Mouse (Mus musculus): ENCODE measurements around the gene 5830473C10Rik.

Gene 5830473C10Rik

DNA sequence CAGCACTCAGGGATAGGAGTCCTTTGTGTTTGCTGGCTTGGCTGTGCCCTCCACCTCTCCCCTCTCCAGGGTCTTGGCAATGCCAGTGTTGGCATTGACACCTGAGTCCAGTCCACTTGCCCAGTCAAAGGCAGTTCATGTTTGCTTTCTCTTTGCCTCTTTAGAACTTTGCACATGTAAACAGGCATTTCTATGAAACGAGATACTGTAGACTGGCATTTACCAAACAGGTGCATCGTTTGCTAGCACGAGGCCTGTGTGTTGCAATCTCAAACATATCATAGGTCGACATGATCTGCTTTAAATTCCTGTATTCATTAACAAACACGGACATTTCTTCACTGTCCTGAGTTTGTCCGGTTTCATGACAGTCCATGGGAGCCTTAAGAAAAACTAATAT, at the start of gene 5830473C10Rik:
Gene 5830473C10Rik, plus strand, starts transcription at position 365 of the 400 bp plus-strand sequence.
- no peak for DNase-seq (ENCODE audit: low read depth)

DNA sequence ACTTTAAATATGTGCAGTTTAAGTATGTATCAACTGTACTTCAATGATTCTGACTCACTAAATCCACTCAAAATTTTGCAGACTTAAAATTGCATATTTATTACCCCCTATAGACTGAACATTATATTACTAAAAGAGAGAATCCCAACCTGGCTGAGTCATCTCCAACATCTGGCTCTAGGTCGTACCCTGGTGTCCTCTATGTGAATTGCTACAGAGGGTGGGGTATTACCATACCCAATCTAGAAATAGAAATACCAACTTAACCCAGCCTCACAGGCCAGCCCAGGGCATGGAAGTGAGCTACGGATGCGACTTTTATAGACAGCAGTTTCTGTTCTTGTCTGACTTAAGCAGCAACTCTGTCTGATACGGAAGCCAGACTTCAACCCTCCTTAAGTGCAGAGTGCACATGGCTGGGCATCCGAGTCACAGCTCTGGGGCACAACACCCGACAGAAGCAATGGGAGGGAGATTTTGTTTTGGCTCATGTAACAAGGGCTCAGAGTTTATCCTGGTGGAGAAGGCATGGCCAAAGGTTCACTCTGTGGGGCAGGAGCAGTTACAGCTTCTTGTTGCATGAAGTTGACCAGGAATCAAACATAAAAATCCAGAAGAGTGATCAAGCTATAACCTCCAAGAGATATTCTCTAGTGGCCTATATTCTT, 48.5 kb upstream of the 5830473C10Rik start:
- DNase-seq (ENCODE audit: low read depth) = no peak

DNA sequence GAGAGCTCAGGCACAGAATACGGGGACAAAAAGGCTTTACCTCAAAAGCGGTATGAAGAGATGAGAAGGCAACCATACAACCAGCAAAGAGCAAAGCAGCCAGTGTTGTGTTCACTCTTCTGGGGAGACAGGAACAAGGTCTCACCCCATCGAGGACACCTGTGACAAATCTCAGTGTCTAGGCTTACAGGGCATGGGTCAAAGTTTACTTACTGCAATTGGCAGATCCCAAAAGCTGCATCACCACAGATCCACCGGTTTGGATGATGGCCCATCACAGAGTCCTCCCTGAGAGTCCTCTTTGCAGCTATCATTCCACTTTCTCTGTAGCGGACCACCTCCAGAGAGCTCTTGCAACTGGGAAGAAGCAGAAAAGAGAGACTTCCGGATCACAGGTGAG, 45.3 kb upstream of the 5830473C10Rik start:
- no peak for DNase-seq (ENCODE audit: low read depth)

DNA sequence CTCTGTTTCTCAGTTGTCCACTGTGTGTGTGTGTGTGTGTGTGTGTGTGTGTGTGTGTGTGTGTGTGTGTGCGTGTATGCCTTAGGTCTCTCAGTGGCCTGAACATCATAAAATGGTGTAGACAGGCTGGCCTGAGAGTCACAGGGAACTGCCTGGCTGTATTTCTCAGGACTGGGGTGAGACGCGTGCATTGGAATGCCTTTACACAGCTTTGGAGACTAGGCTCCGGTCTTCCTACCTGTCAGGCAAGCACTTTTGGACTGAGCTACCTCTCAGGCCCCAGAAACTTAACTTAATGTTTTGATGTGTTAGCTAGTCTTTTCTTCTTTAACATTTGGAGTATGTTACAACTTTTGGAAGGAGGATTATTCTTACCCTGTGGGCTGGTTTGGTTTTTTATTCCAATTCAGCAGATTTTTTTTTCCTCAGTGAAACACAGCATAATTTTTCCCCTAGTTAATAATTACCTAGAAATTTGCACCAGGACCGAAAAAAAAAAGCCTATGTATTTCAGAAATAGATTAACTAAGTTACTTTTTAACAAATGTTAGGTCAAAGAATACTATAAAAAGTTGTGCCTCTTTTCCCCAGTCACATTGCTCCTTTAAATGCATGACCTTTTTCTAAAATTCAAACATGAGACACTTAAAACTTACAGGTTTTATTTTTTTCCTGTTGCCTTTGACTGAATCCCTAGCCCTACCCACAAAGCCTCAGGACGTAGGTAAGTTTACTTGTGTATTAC, 42.4 kb upstream of the 5830473C10Rik start, which contains the start of gene Afm:
Gene Afm, plus strand, starts transcription at position 577 of the 745 bp plus-strand sequence.
- DNase-seq (ENCODE audit: low read depth) = no peak

DNA sequence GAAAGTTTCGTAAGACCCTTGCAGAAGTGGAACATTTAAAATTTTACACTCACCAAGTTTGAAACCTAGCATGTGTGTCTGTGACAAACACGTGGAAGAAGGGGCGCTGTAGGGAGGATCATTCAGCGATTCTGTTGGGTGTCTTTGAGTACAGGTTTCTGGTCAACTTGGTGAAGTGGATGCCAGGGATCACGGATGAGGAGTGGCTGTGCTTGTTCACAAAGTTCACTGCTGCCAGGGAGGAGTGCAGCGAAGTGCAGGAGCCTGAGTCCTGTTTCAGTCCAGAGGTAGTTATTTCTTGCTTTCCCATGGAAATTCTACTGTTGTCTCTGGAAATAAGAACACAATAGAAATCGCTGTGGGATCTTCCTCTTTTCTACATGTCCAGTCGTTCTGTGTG, 9.7 kb upstream of the 5830473C10Rik start:
- DNase-seq (ENCODE audit: low read depth) = no peak

DNA sequence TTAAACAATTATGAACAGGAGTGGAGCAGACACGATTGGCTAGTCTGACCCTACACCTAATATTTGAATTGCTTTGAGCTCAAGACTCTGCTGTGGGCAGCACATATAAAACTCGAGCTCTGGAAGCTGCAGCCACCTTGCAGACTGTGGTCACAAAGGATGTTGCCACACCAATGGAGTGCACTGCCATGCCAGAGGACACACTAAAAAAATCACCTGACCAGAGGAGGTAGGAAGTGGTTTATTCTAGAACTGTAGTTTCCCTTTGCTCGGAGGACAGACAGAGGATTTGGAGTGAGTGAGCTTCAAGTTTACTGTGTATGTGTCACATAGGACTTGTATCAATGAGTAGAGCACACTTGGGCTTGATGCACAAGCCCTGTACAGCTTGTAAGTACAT, 4.9 kb upstream of the 5830473C10Rik start:
- no peak for DNase-seq (ENCODE audit: low read depth)

DNA sequence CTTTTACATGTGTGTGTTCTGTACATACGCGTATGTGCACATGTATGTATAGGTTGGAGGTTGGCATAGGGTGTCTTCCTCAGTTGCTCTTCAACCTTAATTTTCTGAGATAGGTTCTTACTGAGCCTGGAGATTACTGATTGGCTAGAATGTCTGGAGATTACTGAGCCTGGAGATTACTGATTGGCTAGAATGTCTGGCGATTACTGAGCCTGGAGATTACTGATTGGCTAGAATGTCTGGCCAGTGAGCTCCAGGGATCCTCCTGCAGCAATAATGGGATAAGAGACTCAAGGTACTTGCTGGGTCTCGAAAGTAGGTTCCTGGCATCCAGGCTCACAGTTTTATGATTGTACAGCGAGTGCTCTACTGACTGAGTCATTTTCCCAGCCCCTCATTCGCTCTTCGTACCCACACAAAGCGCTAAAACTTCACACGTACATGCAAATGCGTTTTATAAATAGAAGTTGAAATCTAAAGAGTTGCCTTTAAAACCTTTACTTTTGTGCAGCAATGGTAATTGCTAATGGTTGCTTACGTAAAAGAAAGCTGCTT, 891 bp downstream of the 5830473C10Rik start:
- DNase-seq (ENCODE audit: low read depth) = no peak

DNA sequence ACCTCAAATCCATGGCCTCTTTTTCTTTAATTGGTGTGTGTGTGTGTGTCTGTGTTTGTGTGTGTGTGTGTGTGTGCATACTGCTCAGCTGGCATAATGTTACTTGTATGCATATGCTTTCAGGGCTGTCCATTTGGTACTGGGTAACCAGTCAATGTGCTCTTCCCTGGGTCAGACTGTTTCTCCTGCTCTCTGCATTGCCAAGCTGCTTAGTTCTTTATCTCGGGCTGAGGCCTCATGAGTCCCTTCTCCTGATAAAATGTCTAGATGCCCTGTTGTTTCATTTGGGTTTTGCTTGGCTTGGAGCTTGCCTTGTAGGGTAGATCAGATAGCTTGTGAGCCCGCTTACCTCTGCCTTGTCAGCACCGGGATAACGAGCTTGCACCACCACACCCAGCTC, 2.0 kb downstream of the 5830473C10Rik start:
- DNase-seq (ENCODE audit: low read depth) = no peak

DNA sequence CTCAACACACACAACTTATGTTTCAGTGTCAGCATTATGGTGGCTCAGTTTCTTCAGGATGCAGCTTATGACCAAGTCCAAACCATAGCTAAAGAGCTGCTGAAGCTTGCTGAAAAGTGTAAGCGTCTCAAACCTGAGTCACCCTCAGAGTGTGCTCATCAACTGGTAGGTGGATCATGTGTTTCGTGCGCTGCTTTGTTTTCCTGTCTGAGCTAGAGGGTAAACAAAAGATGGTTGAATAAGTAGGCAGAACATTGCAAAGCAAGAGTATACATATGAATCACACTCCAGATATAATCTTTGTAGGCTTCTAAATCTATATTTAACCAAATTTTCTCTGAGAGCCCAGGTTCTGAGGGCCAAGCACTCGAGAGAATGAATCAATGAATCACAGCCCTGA, 3.3 kb downstream of the 5830473C10Rik start:
- DNase-seq (ENCODE audit: low read depth) = no peak

DNA sequence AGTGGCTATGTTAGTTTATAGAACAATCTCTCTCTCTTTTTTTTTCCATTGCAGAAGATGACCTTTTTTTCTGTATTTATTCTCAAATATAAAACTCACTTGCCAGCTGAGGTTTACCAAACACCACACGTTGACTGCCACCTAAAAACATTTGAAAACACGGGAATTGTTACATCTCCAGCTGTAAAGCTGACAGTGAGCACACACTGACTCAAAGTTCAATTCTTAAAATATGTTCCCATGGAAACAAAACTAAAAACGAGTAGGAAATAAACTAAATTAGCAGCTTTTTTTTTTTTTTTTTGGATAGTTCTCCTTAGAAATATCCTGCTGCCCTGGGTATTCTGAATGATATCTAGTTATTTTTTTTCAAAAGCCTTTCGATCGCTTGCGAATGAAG, 4.3 kb downstream of the 5830473C10Rik start:
- DNase-seq (ENCODE audit: low read depth) = no peak

DNA sequence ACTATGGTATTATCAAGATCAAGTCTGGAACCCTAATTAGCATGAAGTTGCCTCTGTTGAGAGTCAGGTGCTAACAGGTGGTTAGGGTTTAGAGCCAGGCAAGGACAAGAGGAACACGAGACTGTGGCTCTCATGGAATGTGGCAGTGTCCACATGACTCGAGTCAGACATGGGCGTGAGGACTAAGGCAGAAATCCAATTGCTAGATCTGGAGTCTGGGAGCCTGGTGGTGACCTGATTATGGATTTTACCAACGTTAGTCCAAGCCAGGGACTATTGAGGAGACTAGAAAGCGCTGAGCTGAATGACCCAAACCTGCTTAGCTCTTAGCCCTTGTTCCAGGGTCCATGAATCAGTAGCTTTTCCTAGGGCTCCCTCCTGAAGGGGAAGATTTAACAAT, 6.9 kb downstream of the 5830473C10Rik start:
- no peak for DNase-seq (ENCODE audit: low read depth)

DNA sequence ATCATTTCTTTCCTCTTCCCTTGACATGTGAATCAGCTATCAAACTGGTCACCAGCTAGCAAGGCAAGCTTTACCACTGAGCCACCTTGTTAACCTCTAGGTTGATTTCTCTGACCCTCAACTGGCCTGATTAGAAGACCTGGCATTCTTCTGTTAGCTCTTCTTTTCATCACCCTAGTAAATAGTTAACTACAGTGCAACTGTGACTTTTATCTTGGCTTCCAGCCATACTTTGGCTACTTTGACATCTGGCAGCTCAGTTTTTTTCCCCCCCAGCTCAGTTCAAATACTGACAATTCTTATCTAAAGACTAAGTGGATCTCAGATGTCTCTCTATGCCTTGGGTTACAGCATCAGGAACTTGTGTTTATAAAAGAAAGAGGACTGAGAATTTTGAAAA, 7.4 kb downstream of the 5830473C10Rik start:
- no peak for DNase-seq (ENCODE audit: low read depth)

DNA sequence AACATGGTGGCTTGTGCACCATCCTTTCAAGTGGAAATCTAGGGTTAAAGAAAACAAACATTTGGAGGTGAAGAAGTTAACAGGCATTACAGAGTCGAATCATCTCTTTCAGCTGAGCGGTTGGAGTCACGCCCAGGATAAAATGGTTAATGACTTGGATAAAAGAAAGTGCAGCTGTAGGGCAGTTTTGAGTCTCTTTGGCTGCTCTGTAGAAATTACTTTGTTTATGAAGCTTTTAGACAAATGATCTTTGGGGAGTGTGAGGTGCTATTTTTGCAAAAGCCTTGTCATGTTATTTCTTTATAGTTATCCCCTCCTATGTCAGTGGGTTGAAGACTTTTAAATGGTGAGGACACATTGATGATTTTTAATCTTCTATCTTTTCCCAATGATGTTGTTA, 10.3 kb downstream of the 5830473C10Rik start:
- no peak for DNase-seq (ENCODE audit: low read depth)

DNA sequence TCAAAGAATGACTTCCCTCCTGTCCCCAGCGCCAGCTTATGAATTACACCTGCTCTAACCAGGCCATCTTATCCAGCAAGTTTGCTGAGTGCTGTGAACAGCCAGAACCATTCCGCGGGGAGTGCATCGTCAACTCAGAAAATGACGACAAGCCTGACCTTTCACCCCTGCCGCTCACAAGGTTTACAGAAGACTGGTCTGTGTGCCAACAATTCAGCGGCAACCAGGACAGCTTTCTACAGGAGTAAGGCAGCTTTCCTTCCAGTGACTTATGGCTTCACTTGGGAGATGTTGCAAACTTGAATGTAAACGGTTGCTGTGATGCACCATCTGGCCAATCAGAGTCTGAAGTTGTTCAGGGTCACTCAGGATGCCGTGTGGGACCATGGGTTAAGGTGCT, 16.8 kb downstream of the 5830473C10Rik start:
- DNase-seq (ENCODE audit: low read depth) = no peak

DNA sequence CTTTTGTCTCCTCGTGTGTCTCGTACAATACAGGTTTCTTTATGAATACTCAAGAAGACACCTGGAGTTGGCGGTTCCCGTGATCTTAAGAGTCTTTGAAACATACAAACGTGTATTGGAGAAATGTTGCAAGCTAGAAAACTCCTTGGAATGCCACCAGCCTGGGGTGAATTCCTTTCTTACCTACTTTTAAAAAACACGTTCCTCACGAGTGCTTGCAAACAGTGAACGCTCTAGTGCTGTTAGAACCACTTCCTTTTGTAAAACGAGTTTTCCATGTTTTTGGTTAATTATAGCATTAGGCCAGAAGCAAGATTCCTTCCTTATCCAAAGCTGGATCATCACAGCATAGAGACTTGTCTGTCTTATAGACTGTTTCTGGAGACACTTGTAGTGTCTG, 18.6 kb downstream of the 5830473C10Rik start:
- DNase-seq (ENCODE audit: low read depth) = no peak

DNA sequence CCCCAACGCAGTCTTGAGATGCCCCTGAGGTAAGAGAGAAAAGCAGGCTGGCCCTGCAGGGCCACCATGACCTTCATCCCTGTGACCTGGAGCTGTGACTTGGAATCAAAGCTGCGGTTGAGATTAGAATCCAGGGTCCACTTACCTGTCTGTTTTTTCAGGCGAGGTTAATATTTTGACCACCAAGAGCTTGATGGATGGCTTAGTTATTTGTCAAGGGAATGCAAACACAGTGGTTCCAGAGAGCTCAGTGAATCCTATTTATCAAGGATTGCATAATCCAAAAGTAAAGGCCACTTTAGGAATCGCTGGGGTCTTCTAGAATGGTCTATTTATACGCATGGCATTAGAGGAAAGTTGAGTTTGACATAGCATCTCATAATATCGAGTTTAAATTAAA, 21.3 kb downstream of the 5830473C10Rik start:
- DNase-seq (ENCODE audit: low read depth) = no peak

DNA sequence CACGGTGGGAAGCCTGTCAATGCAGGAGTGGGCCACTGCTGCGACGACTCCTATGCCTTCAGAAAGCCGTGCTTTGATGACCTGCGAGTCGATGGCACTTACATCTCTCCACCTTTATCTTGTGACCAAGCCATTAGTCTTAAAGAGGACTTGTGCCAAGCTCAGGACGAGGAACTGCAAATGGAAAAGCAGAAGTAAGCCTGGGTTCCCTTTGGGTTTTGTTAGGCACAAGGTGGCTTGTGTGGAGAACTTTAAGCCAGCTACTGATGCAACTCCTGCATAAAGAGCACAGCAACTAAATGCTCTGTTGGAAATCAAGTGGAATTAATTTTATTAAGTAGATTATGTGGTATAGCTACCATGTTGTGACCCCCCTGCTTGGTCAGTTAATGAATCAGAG, 23.9 kb downstream of the 5830473C10Rik start:
- DNase-seq (ENCODE audit: low read depth) = no peak

DNA sequence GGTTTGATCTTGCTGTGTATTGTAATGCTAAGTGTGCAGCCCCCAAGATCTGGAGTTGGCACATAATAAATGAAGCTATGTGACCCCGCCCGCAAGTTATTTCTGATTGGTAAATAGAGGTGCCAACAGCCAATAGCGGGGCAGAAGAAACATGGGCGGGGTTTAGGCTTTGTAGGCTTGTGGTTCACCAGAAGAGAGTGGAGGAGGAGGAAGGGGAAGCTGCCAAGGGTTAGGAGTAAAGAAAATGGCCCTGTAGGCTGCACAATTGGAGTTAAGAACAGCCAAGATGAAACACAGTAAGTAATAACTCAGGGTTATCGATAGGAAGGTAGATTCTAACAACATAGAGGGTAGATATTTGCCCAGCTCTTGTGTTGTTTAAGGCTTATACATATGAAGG, 25.6 kb downstream of the 5830473C10Rik start:
- no peak for DNase-seq (ENCODE audit: low read depth)

DNA sequence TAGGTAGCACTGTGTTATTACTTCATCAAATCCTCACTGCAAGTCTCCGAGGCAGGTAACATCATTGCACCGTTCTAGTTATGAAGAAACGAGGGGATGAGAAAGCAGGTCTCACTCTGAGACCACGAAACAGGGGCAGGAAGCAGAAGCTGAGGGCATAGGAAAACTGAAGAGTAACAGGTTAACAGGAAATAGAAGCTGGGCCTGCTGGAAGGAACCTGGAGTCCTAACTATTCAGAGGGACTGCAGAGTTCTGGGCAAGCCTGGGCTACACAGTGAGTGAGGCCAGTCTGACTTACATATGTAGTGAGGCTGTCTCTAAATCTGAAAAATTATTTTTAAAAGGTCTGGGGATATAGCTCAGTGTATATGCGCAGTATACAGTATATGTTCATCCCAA, 27.2 kb downstream of the 5830473C10Rik start:
- no peak for DNase-seq (ENCODE audit: low read depth)

DNA sequence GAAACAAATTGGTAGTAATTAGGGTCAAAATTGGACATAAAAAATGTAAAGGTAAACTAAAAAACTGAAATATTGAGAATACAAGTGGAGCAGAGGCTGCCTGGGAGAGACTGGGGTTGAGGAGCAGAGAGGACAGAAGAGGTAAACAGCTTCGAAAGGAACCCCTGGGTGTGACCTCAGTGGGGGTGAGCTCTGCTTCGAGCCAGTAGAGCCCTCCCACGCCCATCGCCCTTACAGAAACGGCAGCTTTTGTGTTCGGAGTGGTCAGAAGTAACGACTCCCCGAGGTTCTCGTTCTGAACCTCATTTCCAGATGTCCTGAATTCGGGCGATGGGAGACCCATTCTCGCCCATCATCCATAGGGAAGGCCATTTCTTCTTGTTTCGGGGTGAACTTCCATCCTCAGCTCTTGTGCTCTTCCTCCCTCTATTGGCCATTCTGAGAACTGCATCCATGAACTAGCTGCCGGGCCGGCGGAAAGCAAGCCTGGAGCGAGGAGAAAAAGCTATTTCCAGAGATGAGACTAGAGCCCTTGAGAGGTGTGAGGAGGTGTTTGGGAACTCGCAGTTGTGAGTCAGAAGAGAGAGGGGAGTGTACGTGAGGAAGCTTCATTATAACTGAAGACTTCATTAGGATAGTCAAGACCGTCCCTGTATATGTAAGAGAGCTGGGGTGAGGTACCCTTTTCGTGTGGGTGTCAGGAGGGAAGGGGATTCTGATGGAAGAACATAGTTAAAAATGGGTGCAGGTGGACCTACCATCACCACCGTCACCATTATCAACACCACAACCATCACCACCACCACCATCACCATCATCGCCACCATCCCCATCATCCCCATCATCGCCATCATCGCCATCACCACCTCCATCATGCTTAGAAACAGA, 28.0 kb downstream of the 5830473C10Rik start:
- no peak for DNase-seq (ENCODE audit: low read depth)

DNA sequence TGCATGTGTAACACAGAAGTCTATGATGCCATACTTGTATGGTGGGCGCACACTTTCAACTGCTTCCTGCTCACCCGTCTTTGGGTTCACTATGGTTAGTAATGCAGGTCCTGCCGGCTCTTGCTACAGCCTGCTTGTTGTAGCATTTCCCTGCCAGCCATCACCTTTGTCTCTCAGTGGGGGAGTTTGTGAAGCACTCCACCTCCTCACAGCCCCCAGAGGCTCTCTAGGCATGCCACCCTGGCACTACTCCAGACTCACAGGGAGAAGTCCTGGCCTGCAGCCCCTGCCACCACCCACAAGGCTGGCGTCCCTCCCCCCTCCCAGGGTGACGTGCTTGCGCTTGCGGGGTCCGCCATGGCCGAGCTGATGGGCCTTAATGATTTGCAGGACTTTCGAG, 29.8 kb downstream of the 5830473C10Rik start:
- no peak for DNase-seq (ENCODE audit: low read depth)

DNA sequence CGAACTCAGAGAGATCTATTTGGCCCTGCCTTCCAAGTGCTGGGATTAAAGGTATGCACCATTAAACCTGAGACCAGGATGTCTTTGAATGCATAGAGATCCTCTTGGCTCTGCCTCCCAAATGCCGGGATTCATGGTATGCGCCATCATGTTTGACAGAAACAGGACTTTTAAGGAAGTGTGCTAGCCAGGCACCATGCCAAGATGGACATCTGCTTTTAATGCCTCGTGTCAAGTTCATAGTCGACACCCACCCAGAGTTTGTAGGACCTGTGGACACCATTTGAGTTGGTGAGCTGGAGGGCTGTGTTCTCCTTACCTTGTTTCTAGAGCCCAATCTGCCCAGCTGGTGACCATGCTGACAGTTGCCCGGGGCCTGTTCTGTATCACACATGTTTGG, 31.0 kb downstream of the 5830473C10Rik start:
- DNase-seq (ENCODE audit: low read depth) = no peak

Data from c-Kit-positive CD71-negative TER-119-negative erythroid progenitor cells, embryonic 14.5 days (primary cell).